Mouse (Mus musculus) kidney, adult 8-10 months (tissue): ENCODE measurements around the gene Aff4.
"Not testable (repeated sequence)": the region's sequence is repeated elsewhere in the genome, so short reads cannot be mapped to it uniquely, and the experiment has no call there.

Experiments used
- DNase-seq, 2 experiments: peaks; one replicate each; pipeline ENCODE4 v3.0.0; 2022

The Aff4 gene

GRCm38 (mm10) chr11:53341019-53341418 lies 9.6 kb upstream of the Aff4 start:
- DNase-seq, result not testable (repeated sequence)

- no peak for DNase-seq
Measured at GRCm38 (mm10) chr11:53342711-53343110, 7.9 kb upstream of the Aff4 start.

DNA sequence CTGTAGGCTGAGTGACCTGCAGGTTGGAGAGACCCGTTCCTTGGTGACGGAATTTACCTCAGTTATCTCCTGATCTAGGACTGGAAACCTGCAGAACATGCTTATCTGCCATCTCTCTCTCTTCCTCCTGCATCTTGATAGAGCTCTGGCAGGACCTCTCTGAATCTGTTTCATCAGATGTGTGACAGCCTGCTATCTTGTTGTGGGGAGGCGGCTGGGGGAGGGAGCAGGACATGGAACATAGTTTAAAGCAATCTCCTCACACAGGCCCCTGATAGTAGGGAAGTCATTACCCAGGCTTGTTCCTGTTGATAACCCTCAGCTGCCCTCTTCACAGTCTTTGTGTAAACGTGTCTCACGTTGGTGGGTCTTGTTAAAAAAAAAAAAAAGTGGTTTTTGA lies 5.3 kb upstream of the Aff4 start:
- DNase-seq, result no peak

GRCm38 (mm10) chr11:53345738-53346137 lies 4.9 kb upstream of the Aff4 start:
- DNase-seq, result no peak

DNA sequence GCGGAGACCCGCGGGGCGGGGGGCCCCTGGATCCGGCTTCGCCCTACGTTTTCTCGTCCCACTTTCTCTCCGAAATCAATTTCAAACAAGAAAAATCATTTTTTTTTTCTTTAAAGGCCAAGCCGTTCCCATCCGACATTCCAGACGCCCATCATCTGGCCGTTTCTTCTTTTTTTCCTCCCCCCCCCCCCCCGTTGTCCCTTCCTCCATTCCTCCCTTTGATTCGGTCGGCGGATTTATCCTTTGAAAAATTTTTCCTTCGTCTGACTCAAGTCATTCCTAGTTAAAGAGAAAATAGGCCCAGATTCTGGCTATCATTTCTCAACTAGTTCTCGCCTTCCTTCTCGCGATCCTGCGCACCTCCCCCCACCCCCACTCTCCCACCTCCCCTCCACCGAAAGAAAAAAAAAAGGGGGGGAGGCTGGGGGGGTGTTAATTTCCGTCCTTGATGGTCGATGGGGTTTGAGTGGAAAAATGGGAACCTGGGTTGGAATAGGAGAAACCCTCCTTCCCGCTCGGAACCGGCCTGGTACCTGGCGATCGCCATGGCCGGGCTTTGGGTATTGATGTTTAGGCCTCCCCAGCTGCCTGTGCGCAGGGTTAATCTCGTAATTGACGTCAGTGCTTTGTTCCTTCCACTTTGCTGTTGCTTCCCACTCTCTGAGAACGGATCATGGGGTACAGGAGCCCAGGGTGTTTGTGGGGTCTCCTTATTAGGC lies 750 bp downstream of the Aff4 start:
- DNase-seq, result peak; percentile 33 to 35

DNA sequence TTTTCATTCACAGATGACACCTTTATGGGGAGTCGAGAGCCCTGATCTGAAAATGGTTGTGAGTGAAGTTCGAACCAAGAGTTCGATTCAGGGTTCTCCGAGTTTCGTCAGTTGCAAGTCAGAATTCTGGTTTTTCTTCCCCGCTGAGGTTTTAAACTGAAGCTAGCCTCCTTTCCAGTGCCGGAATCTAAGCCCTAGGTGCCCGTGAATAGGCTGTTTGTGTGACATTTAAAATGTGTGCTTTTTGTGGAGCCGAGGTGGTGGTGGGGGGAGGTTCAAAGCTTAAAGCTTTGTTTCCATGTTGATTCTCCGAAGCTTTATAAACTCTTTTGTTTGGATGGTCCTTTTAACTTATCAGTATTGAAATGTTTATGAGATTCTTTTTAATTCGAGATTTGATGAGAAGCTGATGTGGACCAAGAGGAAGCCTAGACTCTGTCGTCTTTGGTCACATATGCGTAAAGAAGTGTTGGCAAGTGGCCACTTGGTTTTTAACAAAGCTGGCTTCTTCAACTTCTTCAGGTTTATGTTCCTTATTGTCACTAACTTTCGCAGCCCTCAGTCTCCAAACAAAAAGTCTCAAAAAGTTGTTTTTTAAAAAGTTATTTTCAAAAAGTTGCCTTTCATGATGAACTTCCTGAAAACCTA lies 1.4 kb downstream of the Aff4 start:
- DNase-seq, result no peak

DNA sequence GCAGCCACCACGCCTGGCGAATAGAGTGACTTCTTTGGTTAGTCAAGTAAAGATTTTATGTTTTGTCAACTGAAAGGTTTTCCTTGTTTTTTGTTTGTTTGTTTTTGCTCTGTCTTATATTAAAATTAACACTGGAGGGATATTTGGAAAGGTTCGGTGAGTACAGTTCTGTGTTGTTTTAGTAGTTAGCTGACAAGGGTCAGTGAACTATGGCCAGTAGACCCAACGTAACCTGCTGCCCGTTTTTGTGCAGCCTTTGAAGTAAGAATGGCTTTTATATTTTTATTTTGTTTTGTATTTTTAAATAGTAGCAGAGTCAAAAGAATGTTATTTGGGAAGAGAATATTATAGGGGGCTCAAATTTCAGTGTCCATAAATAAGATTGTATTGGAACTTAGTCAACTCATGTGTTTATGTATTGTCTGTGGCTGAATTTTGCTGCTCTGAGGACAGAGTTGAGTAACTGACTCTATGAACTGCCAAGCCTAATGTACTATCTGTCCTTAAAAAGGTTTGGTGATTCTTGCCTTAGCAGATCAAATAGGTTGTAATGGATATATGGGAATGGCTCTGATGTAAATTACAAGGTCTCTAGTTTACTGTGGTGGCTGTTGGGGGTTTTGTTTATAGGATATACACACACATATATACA lies 8.0 kb downstream of the Aff4 start:
- no peak for DNase-seq

GRCm38 (mm10) chr11:53367032-53367431 lies 16.4 kb downstream of the Aff4 start:
- no peak for DNase-seq

DNA sequence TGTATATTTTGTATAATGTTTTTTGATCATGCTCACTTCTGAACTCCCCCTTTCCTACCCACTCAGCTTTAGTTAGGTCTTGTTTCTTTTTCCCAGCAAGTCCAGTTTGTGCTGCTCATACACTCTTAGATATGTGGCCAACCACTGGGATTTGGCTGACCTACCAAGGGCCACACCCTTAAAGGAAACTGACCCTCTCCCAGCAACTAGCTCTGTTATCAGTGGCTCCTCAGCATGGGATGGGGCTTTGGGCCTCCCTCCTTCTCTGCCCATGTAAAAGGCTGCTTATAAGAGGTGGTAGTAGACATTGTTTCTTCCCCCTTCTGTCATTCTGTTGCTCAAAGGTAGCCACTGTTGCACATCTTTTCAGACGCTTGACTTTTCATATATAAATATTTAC lies 28.3 kb downstream of the Aff4 start:
- DNase-seq, result no peak

GRCm38 (mm10) chr11:53383758-53384428 lies 33.3 kb downstream of the Aff4 start:
- no peak for DNase-seq

- no peak for DNase-seq
Measured at GRCm38 (mm10) chr11:53393856-53394255, 43.2 kb downstream of the Aff4 start.

GRCm38 (mm10) chr11:53403638-53404037 lies 53.0 kb downstream of the Aff4 start:
- no peak for DNase-seq

DNA sequence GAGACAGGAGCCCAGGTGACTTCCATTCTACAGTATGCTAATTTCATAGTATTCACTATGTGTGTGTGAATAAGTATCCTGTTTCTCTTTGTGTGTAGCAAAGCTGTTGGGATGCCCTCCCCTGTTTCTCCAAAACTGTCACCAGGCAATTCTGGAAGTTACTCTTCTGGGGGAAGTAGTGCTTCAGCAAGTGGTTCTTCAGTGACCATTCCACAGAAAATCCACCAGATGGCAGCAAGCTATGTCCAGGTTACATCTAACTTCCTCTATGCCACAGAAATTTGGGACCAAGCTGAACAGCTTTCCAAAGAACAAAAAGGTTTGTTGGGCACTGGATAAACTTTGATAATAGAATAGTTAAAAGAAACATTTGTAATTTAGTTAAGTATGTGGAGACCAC lies 61.1 kb downstream of the Aff4 start:
- DNase-seq, result no peak

DNA sequence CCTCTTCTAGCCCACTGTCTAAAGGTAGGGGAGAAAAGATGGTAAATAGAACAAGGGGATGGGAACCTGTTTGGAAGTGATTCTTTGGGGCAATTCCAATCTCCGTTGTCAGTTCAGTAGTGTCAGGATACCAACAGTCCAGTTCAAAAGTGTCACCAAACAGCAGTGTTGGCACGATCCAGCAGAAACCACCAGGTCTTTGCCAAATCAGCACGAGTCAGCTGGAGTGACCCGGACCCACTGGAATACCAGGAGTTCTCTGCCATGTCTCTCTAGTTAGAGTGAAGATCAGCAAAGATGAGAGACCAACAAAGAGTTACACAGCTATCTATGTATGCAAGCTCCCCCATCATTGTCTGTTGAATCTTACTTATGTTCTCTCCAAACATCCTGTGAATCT lies 63.2 kb downstream of the Aff4 start:
- no peak for DNase-seq

- DNase-seq, result no peak
Measured at GRCm38 (mm10) chr11:53418048-53418447, 67.4 kb downstream of the Aff4 start.

DNA sequence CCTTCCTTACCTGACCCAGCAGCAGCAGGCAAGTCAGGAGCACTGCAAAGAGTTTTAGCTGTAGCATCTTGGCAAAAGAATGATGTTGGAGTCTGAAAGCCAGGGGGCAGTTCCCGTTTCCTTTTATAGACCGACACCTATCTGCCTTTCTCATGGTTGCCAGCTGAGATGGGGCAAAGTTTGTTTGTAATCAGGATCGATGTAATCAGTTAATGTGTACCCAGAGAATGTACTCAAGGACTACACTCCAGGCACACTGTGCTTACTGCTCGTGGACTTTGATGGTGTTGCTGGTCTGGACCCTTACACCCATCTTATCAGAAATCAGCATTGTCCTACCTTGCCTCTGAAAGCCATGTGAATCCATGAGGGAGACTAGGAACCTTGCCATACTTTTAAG lies 72.4 kb downstream of the Aff4 start, which contains the start of gene Leap2:
Gene Leap2 (minus strand): TSS at position 135 of the 400 bp plus-strand sequence.
- peak; percentile 38 to 43 for DNase-seq

DNA sequence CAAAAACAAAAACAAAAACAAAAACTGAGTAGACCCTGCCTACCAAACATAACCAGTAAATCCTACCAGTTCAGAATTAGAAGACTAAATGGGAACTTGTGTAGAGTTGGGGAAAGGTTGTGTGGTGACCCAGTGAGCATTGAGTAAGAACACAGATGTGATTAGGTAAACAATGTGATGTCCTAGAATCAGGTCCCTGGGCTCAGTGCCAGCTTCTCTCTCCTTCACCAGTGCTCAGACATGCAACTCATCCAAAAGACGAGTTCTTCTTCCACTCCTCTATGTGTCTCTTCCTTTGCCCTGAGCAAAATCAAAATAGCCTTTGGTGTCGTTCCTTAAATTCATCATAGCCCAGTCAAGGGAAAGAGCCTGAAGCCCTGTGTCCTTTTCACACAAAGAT lies 74.2 kb downstream of the Aff4 start:
- no peak for DNase-seq

DNA sequence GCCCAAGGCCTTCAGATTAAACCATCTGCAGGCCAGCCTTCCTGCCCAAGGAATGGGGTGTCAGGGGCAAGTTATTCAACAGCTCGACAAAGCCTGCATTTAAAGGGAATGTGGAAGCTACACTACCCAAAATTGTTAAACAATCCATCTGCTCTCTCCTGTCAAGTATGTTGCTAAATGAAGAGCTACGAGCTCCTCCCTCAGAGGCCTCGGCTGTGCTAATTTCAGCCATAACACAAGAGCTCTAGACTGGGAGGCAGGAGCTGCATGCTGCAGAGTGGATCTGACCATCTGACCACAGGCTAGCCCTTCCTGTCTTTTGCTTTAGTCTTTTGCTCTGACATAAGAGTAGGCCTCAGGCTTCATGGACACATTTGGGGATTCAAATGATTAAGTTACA lies 74.6 kb downstream of the Aff4 start:
- no peak for DNase-seq

DNA sequence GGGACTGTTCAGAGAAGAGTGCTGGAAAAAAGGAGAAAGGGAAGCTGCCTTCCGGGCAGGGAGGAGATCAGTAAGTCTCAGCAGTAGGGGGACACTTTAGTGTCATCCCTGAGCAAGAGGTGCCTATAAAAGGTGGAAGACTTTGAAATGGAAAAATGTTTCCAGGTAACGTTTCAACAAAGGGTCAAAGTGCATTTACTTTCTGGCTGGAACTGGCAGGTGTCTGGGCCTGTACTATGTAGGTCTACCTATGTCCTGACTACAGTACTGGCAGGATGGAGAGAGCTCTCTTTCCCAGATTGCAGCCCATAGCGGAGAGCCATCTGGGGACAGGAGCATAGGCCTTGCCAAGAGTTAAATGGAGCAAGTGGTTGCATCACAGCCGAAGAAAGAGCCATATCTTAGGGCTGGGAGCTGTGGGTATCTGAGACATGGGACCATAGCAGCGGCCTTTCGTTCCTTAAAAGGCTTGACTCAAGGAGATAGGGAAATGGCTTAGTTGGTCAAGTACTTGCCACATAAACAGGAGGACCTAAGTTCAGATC lies 75.2 kb downstream of the Aff4 start:
- no peak for DNase-seq

DNA sequence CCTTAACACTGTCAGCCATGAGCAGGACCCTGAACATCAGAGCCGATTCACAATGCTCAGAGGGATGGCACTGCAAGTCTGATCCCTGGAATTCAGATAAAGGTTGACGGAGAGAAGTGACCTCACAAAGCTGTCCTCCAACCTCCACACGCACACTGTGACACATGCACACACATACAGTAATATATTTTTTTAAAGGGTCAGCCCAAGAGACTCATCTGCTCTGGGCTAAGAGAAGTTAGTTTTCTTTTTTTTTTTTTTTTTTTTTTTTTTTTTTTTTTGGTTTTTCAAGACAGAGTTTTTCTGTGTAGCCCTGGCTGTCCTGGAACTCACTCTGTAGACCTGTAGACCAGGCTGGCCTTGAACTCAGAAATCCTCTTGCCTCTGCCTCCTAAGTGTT lies 76.3 kb downstream of the Aff4 start:
- DNase-seq, result not testable (repeated sequence)

- DNase-seq, result peak in 1 of 2 experiments; percentile 31
Measured at GRCm38 (mm10) chr11:53427993-53428715, 77.5 kb downstream of the Aff4 start.

- no peak for DNase-seq
Measured at GRCm38 (mm10) chr11:53428716-53429057, 78.1 kb downstream of the Aff4 start.

- no peak for DNase-seq
Measured at GRCm38 (mm10) chr11:53429182-53429581, 78.5 kb downstream of the Aff4 start.
